8 mouse cellular contexts compared by ENCODE assay signal in the genomic region with DNA sequence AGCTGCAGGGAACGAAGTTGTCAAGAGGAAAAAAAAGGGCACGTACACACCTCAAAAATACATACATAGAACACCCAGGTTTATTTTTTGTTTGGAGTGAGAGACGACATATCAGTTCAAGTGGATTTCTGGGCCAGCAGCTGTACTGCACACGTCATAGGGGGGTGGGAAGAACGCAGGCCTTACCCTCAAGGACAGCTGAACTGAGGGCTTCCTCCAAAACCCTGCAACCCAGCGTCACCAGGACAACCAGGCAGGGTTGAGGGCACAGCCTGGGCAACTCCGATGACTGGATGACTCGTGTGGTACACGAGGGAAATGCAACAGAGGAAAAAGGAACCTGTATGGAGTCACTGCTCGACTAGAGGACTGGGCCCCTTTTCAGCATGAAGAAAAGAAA. TPM values are rescaled to one million over a fixed set of nuclear protein-coding genes. Genes with fewer than 3 reads are reported as not detected.
A peak's percentile ranks its signal among the peaks of the same experiment; 100 is the strongest.
DNase-seq lines count a peak whose midpoint lies in the region; ATAC-seq lines count a peak whose summit lies in the region.

No protein-coding gene starts in this region.

- H3K4me2 ChIP-seq in forebrain, embryonic 13.5 days: no peak overlapping the region

- ATAC-seq in forebrain, embryonic 13.5 days: peak; percentile 41; the same call in 1 of the 2 replicates

- no peaks in the 10 kb centered on the region for H3K27me3 ChIP-seq in forebrain, embryonic 13.5 days
- no peaks in the 10 kb centered on the region for H3K27me3 ChIP-seq in limb, embryonic 10.5 days (ENCODE audit: low read depth, poor library complexity, severe bottlenecking)

- DNase-seq in ovary, adult 18-20 months (ENCODE audit: low spot score): peak; percentile 82
- no peak for DNase-seq in ovary, postnatal 14 days (ENCODE audit: low spot score)
- no peak for DNase-seq in limb, embryonic 10.5 days (ENCODE audit: low spot score)
- peak; percentile 60 for DNase-seq in thymus, postnatal 14 days
- no peak for DNase-seq in gastrocnemius, postnatal 4 days (ENCODE audit: low spot score in 2 of 2)
- DNase-seq in right cerebral cortex, postnatal 4 days: no peak
- DNase-seq in frontal cortex, postnatal 25 days (ENCODE audit: low spot score in 2 of 2): no peak

- H3K9me3 ChIP-seq in forebrain, embryonic 13.5 days (replicated peaks): no peaks in the 10 kb centered on the region
- no peaks in the 10 kb centered on the region for H3K9me3 ChIP-seq in limb, embryonic 10.5 days (replicated peaks)

- H3K9ac ChIP-seq in forebrain, embryonic 13.5 days: no peak overlapping the region

- H3K27ac ChIP-seq in forebrain, embryonic 13.5 days: no peak overlapping the region
- H3K27ac ChIP-seq in limb, embryonic 10.5 days: peak overlapping the region; percentile 71

- H3K4me1 ChIP-seq in forebrain, embryonic 13.5 days: peaks cover 85% of the 10 kb centered on the region
- H3K4me1 ChIP-seq in limb, embryonic 10.5 days: peaks cover 97% of the 10 kb centered on the region

- no peak overlapping the region for H3K4me3 ChIP-seq in forebrain, embryonic 13.5 days
- no peak overlapping the region for H3K4me3 ChIP-seq in limb, embryonic 10.5 days

- WGBS in forebrain, embryonic 13.5 days: 20% methylated on average over 10 of the region's 10 CpGs
- WGBS in limb, embryonic 10.5 days: 41% methylated on average over 10 of the region's 10 CpGs

- H3K36me3 ChIP-seq in forebrain, embryonic 13.5 days (ENCODE audit: poor library complexity, severe bottlenecking): peaks cover 38% of the 10 kb centered on the region
- peaks cover 40% of the 10 kb centered on the region for H3K36me3 ChIP-seq in limb, embryonic 10.5 days

RNA-seq across cellular contexts. Expression of gene Msi2, which starts 25.9 kb away (rescaled TPM):
- polyA plus RNA-seq in forebrain, embryonic 13.5 days (2015; fragmentation: Nextera tagmentation; extraction: Ambion mirVana): 31.5 and 36.5 TPM in 2 replicates
- polyA plus RNA-seq in limb, embryonic 10.5 days (2016; fragmentation: Nextera tagmentation; extraction: Ambion mirVana): 16.8 and 18.1 TPM in 2 replicates
- 100 to 1,000 TPM; 225 to 240 TPM for total RNA-seq in gastrocnemius, postnatal 4 days (2021)

Comparison
In these comparisons a context has a peak if more than half of its experiments do, and no peak if none do; other contexts are left out.
1. DNase-seq: peak in ovary, adult 18-20 months (single experiment) and thymus, postnatal 14 days (single experiment); none in ovary, postnatal 14 days (single experiment), limb, embryonic 10.5 days (single experiment), gastrocnemius, postnatal 4 days (0 of 2), right cerebral cortex, postnatal 4 days (single experiment) and frontal cortex, postnatal 25 days (0 of 2).